Mouse (Mus musculus): Measurements from ENCODE around the gene Gm43191. TPM values are rescaled to one million over a fixed set of nuclear protein-coding genes. Genes with fewer than 3 reads are reported as not detected.

Gm43191 gene
- total RNA-seq, 1 experiment, result 0.94 TPM

DNA sequence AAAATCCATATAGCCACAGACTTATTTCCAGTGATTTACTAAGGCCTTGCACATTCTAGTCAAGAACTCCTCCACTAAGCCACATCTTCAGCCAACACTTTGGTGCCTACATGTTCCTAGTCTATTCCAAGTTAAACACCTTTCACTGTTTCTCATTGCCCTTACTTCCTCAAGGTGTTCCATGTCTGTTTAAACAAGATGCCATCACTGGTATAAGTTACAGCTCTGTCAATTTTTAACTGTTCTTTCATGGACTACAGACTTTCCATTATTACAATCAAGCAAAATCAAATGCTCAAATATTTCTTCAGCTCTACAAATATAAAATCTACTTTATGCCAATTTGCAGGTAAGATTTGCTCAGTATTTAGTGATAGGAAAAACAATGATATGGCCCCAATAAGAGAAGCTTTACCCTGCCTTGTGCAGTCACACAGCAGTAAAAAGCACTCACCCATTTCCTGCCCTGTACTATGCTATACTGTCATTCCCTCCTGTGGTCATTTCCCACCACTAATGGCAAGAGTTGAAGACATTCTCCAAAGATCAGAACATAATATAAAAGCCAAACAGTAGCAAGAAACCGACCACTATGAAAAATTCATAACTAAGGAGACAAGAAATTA is 21.7 kb upstream of the Gm43191 start:
- no peak for TF ChIP-seq MAFK (IDR thresholded peaks at IDR 0.05; ENCODE audit: insufficient read depth, low read depth, low read length)
- H3K36me3 ChIP-seq (ENCODE audit: control insufficient read depth, insufficient read depth, low read length, poor library complexity, severe bottlenecking), result no peaks in the 10 kb centered on the region
- no peaks in the 10 kb centered on the region for H3K9me3 ChIP-seq (ENCODE audit: control insufficient read depth, insufficient read depth, low read depth, low read length)
- no peak overlapping the region for H3K4me3 ChIP-seq (ENCODE audit: insufficient read depth in 1 of 2, low read depth in 1 of 2, low read length in 2 of 2, poor library complexity in 1 of 2, severe bottlenecking in 1 of 2)
- peaks cover 2 to 4% of the 10 kb centered on the region in 2 experiments; a peak in 2 of 4 replicates for H3K4me1 ChIP-seq (ENCODE audit: control insufficient read depth in 2 of 2, insufficient read depth in 2 of 2, low read length in 2 of 2, poor library complexity in 1 of 2)
- in situ Hi-C loops (cut with MboI; ENCODE audit: low sequenced_read_pairs in 2 of 2, unreplicated experiment in 2 of 2), result no loop called here
- no peak overlapping the region for H3K9ac ChIP-seq (ENCODE audit: insufficient read depth, low read depth, low read length, poor library complexity, severe bottlenecking)
- no peak for DNase-seq (ENCODE audit: low read depth, low spot score)
- no peak overlapping the region for H3K27ac ChIP-seq (ENCODE audit: insufficient read depth, low read depth, low read length, poor library complexity, severe bottlenecking)

DNA sequence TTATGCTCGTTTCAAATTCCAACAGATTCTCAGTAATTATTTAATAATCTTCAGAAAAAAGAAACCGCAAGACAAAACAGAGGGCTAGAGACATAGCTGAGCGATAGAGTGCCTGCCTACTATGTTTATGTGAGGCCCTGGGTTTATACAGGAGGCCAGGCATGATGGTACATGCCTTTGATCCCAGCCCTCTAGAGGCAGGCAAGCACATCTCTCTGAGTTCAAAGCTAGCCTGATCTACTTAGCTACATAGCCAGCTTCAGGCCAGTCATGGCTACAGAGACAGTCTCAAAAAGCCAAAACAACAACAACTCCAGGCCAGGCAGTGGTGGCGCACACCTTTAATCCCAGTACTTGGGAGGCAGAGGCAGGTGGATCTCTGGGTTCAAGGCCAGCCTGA is 20.5 kb upstream of the Gm43191 start:
- no peak overlapping the region for H3K27ac ChIP-seq (ENCODE audit: insufficient read depth, low read depth, low read length, poor library complexity, severe bottlenecking)
- no peaks in the 10 kb centered on the region for H3K9me3 ChIP-seq (ENCODE audit: control insufficient read depth, insufficient read depth, low read depth, low read length)
- no peaks in the 10 kb centered on the region for H3K36me3 ChIP-seq (ENCODE audit: control insufficient read depth, insufficient read depth, low read length, poor library complexity, severe bottlenecking)
- H3K9ac ChIP-seq (ENCODE audit: insufficient read depth, low read depth, low read length, poor library complexity, severe bottlenecking), result no peak overlapping the region
- DNase-seq (ENCODE audit: low read depth, low spot score), result no peak
- H3K4me3 ChIP-seq (ENCODE audit: insufficient read depth in 1 of 2, low read depth in 1 of 2, low read length in 2 of 2, poor library complexity in 1 of 2, severe bottlenecking in 1 of 2), result no peak overlapping the region
- peaks cover 2 to 4% of the 10 kb centered on the region in 2 experiments; a peak in 2 of 4 replicates for H3K4me1 ChIP-seq (ENCODE audit: control insufficient read depth in 2 of 2, insufficient read depth in 2 of 2, low read length in 2 of 2, poor library complexity in 1 of 2)
- in situ Hi-C loops (cut with MboI; ENCODE audit: low sequenced_read_pairs in 2 of 2, unreplicated experiment in 2 of 2), result no loop called here
- TF ChIP-seq MAFK (IDR thresholded peaks at IDR 0.05; ENCODE audit: insufficient read depth, low read depth, low read length) (no peak), CHD2 (IDR thresholded peaks at IDR 0.05; ENCODE audit: low read depth, low read length) (no peak), ZC3H11A (IDR thresholded peaks at IDR 0.05; ENCODE audit: borderline replicate concordance, low read depth, low read length) (no peak), HCFC1 (IDR thresholded peaks at IDR 0.05; ENCODE audit: borderline replicate concordance, insufficient read depth, low read length) (no peak), ZNF384 (IDR thresholded peaks at IDR 0.05; ENCODE audit: low read depth, low read length) (no peak)

DNA sequence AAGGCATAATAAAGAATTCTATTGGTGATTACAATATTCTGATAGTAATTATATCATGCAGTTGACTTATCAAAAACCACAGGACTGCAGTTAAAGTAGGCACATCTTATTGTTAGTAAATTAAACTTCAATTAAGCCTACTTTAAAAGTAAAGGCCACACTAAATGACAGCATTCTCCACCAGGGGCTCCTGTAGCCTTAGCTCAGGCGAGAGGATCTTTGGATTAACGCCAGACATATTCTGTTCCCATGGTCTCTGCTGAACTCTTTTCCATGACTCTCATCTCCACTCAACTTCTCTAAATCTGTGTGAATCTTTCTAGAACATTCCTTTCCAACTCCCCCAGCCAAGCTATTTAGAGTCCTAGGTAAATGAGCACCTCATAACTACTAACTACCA is 17.7 kb upstream of the Gm43191 start:
- H3K9me3 ChIP-seq (ENCODE audit: control insufficient read depth, insufficient read depth, low read depth, low read length), result no peaks in the 10 kb centered on the region
- H3K9ac ChIP-seq (ENCODE audit: insufficient read depth, low read depth, low read length, poor library complexity, severe bottlenecking), result no peak overlapping the region
- no peaks in the 10 kb centered on the region for H3K36me3 ChIP-seq (ENCODE audit: control insufficient read depth, insufficient read depth, low read length, poor library complexity, severe bottlenecking)
- no peak overlapping the region for H3K27ac ChIP-seq (ENCODE audit: insufficient read depth, low read depth, low read length, poor library complexity, severe bottlenecking)
- no peak overlapping the region for H3K4me3 ChIP-seq (ENCODE audit: insufficient read depth in 1 of 2, low read depth in 1 of 2, low read length in 2 of 2, poor library complexity in 1 of 2, severe bottlenecking in 1 of 2)
- TF ChIP-seq CHD2 (IDR thresholded peaks at IDR 0.05; ENCODE audit: low read depth, low read length) (no peak), ZNF384 (IDR thresholded peaks at IDR 0.05; ENCODE audit: low read depth, low read length) (no peak), MAFK (IDR thresholded peaks at IDR 0.05; ENCODE audit: insufficient read depth, low read depth, low read length) (no peak), ZC3H11A (IDR thresholded peaks at IDR 0.05; ENCODE audit: borderline replicate concordance, low read depth, low read length) (no peak)
- 0 out of 4 replicates have a peak, but pooled peaks cover 0 to 2% of the 10 kb centered on the region in 2 experiments for H3K4me1 ChIP-seq (ENCODE audit: control insufficient read depth in 2 of 2, insufficient read depth in 2 of 2, low read length in 2 of 2, poor library complexity in 1 of 2)
- no peak for DNase-seq (ENCODE audit: low read depth, low spot score)
- in situ Hi-C loops (cut with MboI; ENCODE audit: low sequenced_read_pairs in 2 of 2, unreplicated experiment in 2 of 2), result no loop called here

DNA sequence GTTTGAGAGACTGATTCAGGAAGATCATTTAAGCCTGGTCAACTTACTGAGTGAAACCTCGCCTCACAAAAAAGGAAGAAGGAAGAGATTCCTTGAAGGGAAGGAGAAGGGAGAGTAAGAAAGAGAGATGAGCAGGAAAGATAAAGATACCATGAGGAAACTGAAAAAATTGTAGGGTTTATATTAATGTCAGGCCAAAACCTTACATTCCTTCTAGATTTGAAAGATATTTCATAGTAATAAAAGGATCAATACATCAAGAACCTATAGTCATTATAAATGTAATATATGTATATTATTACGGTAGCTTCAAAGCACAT is 14.6 kb upstream of the Gm43191 start:
- DNase-seq (ENCODE audit: low read depth, low spot score), result no peak
- Histone ChIP-seq H3K9ac (ENCODE audit: insufficient read depth, low read depth, low read length, poor library complexity, severe bottlenecking) (no peak overlapping the region), H3K27ac (ENCODE audit: insufficient read depth, low read depth, low read length, poor library complexity, severe bottlenecking) (no peak overlapping the region), H3K36me3 (ENCODE audit: control insufficient read depth, insufficient read depth, low read length, poor library complexity, severe bottlenecking) (no peaks in the 10 kb centered on the region), H3K4me3 (ENCODE audit: insufficient read depth in 1 of 2, low read depth in 1 of 2, low read length in 2 of 2, poor library complexity in 1 of 2, severe bottlenecking in 1 of 2) (no peak overlapping the region), H3K9me3 (ENCODE audit: control insufficient read depth, insufficient read depth, low read depth, low read length) (no peaks in the 10 kb centered on the region), H3K4me1 (ENCODE audit: control insufficient read depth in 2 of 2, insufficient read depth in 2 of 2, low read length in 2 of 2, poor library complexity in 1 of 2) (0 out of 4 replicates have a peak, but pooled peaks cover 0 to 2% of the 10 kb centered on the region in 2 experiments)
- TF ChIP-seq CHD2 (IDR thresholded peaks at IDR 0.05; ENCODE audit: low read depth, low read length) (no peak), HCFC1 (IDR thresholded peaks at IDR 0.05; ENCODE audit: borderline replicate concordance, insufficient read depth, low read length) (no peak), ZC3H11A (IDR thresholded peaks at IDR 0.05; ENCODE audit: borderline replicate concordance, low read depth, low read length) (no peak), MAFK (IDR thresholded peaks at IDR 0.05; ENCODE audit: insufficient read depth, low read depth, low read length) (no peak), ZNF384 (IDR thresholded peaks at IDR 0.05; ENCODE audit: low read depth, low read length) (no peak)
- in situ Hi-C loops (cut with MboI; ENCODE audit: low sequenced_read_pairs in 2 of 2, unreplicated experiment in 2 of 2), result no loop called here

All from ES-E14 (cell line).